Mouse (Mus musculus) forebrain, embryonic 14.5 days (tissue): Measurements from ENCODE around the gene Pcbp3. TPM values are rescaled to one million over a fixed set of nuclear protein-coding genes. Genes with fewer than 3 reads are reported as not detected.

Experiments
- ATAC-seq: fragments of 200-750 bp; cut with Nextera tagmentation; 2 replicates; pipeline ENCODE4 v1.8.0; 2017; ENCODE audit warnings: mild to moderate bottlenecking, moderate library complexity
- DNase-seq: peaks from one replicate; pipeline ENCODE4 v3.0.0-alpha.2; 2015; ENCODE audit warnings: low spot score
- H3K27ac ChIP-seq: fragments of 300-500 bp; sonication (generic); 2 replicates; pipeline ENCODE4 v1.5.1; 2014; ENCODE audit warnings: low read depth, mild to moderate bottlenecking, control low read depth, low read length, moderate library complexity
- H3K27me3 ChIP-seq: fragments of 300-500 bp; sonication (generic); replicated peaks from 2 replicates; pipeline ENCODE4 v1.6.1; 2014; ENCODE audit warnings: low read length, control low read depth, mixed read lengths; ENCODE audit not compliant: control insufficient read depth, insufficient read depth
- H3K36me3 ChIP-seq: fragments of 300-500 bp; sonication (generic); 2 replicates; pipeline ENCODE4 v1.6.1; 2014; ENCODE audit warnings: low read length, control low read depth; ENCODE audit not compliant: control insufficient read depth, insufficient read depth
- H3K4me1 ChIP-seq: fragments of 300-500 bp; sonication (generic); 2 replicates; pipeline ENCODE4 v1.6.1; 2014; ENCODE audit warnings: antibody characterized with exemption, low read length, control low read depth; ENCODE audit not compliant: control insufficient read depth, insufficient read depth
- H3K4me2 ChIP-seq: fragments of 300-500 bp; sonication (generic); 2 replicates; pipeline ENCODE4 v1.6.1; 2014; ENCODE audit warnings: mild to moderate bottlenecking, control low read depth, low read length
- H3K4me3 ChIP-seq: fragments of 300-500 bp; sonication (generic); 2 replicates; pipeline ENCODE4 v1.5.1; 2014; ENCODE audit warnings: low read depth, low read length, control low read depth
- H3K9ac ChIP-seq: fragments of 300-500 bp; sonication (generic); 2 replicates; pipeline ENCODE4 v1.6.1; 2014; ENCODE audit warnings: mild to moderate bottlenecking, low read length, control low read depth, moderate library complexity
- H3K9me3 ChIP-seq: fragments of 300-500 bp; sonication (generic); replicated peaks from 2 replicates; pipeline ENCODE4 v1.6.1; 2016; ENCODE audit warnings: low read length, control low read depth, mixed read lengths; ENCODE audit not compliant: control insufficient read depth
- WGBS: fragments of 180-500 bp; shearing (Covaris S2); extraction: QIAGEN DNeasy Blood & Tissue Kit; methylation state at CpG from one replicate; pipeline ENCODE4 v1.1.7; 2014; 5-methylcytosine and 5-hydroxymethylcytosine counted together
- polyA plus RNA-seq: library from polyadenylated mRNA; unstranded; fragments of >200 nt; fragmentation: Nextera tagmentation; extraction: Ambion mirVana; gene quantifications from 2 replicates; pipeline ENCODE4 v1.2.1, GENCODE M21; 2014

Gene Pcbp3
- polyA plus RNA-seq, 1 experiment from 2014 or later: 30.5 TPM

- H3K27me3 ChIP-seq: no peaks in the 10 kb centered on the region
- DNase-seq (peak; percentile 69), ATAC-seq (peak; percentile 60; the same call in 1 of the 2 replicates)
- H3K9ac ChIP-seq: peak overlapping the region; percentile 25; the same call in 1 of the 2 replicates
- H3K4me2 ChIP-seq: peak overlapping the region; percentile 21; the same call in 1 of the 2 replicates
- WGBS: 16% methylated on average over 17 of the region's 17 CpGs
- no peak overlapping the region for H3K4me3 ChIP-seq
- H3K27ac ChIP-seq: no peak overlapping the region
- H3K36me3 ChIP-seq: no peaks in the 10 kb centered on the region
- H3K4me1 ChIP-seq: 0 out of 2 replicates have a peak, but pooled peaks cover 3% of the 10 kb centered on the region
- no peaks in the 10 kb centered on the region for H3K9me3 ChIP-seq
Measured at GRCm38 (mm10) chr10:76732881-76733676, 228.6 kb downstream of the Pcbp3 start.

DNA sequence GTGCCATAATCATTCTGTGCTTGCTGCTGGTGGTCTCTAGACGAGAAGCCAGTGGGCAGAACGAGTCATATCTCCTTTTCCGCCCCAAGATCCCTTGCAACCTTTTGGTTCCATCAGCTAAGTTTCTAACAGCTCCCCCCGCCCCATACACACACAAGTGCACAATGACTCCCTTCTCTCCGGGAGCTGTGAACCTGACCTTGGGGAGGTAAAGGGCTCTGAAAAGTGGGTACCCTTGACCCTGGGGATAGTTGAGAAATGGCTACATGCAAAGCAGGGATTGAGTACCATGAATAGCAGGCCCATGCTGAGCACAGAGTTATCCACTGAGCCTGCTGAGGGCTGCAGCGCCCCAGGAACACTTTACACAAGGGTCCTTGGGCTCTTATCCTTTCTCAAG lies 229.3 kb downstream of the Pcbp3 start:
- ATAC-seq (no peak), DNase-seq (no peak)
- no peak overlapping the region for H3K4me3 ChIP-seq
- H3K9me3 ChIP-seq: no peaks in the 10 kb centered on the region
- H3K27me3 ChIP-seq: no peaks in the 10 kb centered on the region
- no peak overlapping the region for H3K27ac ChIP-seq
- 0 out of 2 replicates have a peak, but pooled peaks cover 3% of the 10 kb centered on the region for H3K4me1 ChIP-seq
- H3K4me2 ChIP-seq: no peak overlapping the region
- H3K9ac ChIP-seq: no peak overlapping the region
- no peaks in the 10 kb centered on the region for H3K36me3 ChIP-seq
- 77% methylated on average over 6 of the region's 6 CpGs for WGBS

- Histone ChIP-seq H3K36me3 (no peaks in the 10 kb centered on the region), H3K9me3 (no peaks in the 10 kb centered on the region), H3K27ac (no peak overlapping the region), H3K4me2 (no peak overlapping the region), H3K4me1 (0 out of 2 replicates have a peak, but pooled peaks cover 3% of the 10 kb centered on the region), H3K9ac (no peak overlapping the region), H3K27me3 (no peaks in the 10 kb centered on the region), H3K4me3 (no peak overlapping the region)
- 73% methylated on average over 20 of the region's 20 CpGs for WGBS
- ATAC-seq: no peak
- DNase-seq: no peak
Measured at GRCm38 (mm10) chr10:76731621-76732239, 230.0 kb downstream of the Pcbp3 start.

GRCm38 (mm10) chr10:76729631-76730620 lies 231.8 kb downstream of the Pcbp3 start:
- no peak for DNase-seq
- H3K27me3 ChIP-seq: no peaks in the 10 kb centered on the region

DNA sequence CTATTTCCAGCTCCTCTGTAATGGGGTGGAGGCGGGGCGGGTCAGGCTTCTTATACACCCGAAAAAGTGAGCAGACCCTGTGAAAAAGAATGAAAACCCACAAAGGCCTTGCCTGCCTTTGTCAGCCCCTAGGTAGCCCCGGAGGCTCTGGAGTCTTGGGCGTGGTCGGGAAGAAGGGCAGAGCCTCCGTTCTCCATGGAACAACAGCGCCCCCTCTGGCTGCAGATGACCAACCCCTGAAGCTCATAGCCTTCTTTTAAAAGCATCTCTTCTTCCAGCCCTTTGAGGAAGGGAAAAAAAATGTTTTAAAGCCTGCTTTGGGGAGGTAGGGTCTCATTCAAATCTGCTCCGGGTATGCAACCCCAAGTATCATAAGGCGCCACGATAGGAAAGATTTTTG lies 233.3 kb downstream of the Pcbp3 start:
- H3K4me2 ChIP-seq: no peak overlapping the region
- H3K9ac ChIP-seq: no peak overlapping the region
- no peak overlapping the region for H3K27ac ChIP-seq
- 0 out of 2 replicates have a peak, but pooled peaks cover 3% of the 10 kb centered on the region for H3K4me1 ChIP-seq
- H3K27me3 ChIP-seq: no peaks in the 10 kb centered on the region
- 14% methylated on average over 11 of the region's 11 CpGs for WGBS
- DNase-seq (peak; percentile 54), ATAC-seq (no peak)
- no peak overlapping the region for H3K4me3 ChIP-seq
- no peaks in the 10 kb centered on the region for H3K36me3 ChIP-seq
- no peaks in the 10 kb centered on the region for H3K9me3 ChIP-seq

More at GRCm38 (mm10) chr10:76729631-76730620, 231.8 kb downstream of the Pcbp3 start:
- no peaks in the 10 kb centered on the region for H3K9me3 ChIP-seq
- H3K27ac ChIP-seq: no peak overlapping the region
- H3K4me1 ChIP-seq: 0 out of 2 replicates have a peak, but pooled peaks cover 3% of the 10 kb centered on the region
- no peaks in the 10 kb centered on the region for H3K36me3 ChIP-seq
- H3K4me3 ChIP-seq: no peak overlapping the region
- no peak overlapping the region for H3K9ac ChIP-seq
- H3K4me2 ChIP-seq: no peak overlapping the region
- no peak for ATAC-seq
- WGBS: 79% methylated on average over 19 of the region's 19 CpGs

GRCm38 (mm10) chr10:76727301-76727700 lies 234.4 kb downstream of the Pcbp3 start:
- Histone ChIP-seq H3K27ac (no peak overlapping the region), H3K9ac (no peak overlapping the region), H3K4me1 (no peaks in the 10 kb centered on the region), H3K4me2 (no peak overlapping the region), H3K27me3 (no peaks in the 10 kb centered on the region), H3K4me3 (no peak overlapping the region), H3K36me3 (no peaks in the 10 kb centered on the region), H3K9me3 (no peaks in the 10 kb centered on the region)
- WGBS: 85% methylated on average over 7 of the region's 7 CpGs
- DNase-seq: no peak
- no peak for ATAC-seq

DNA sequence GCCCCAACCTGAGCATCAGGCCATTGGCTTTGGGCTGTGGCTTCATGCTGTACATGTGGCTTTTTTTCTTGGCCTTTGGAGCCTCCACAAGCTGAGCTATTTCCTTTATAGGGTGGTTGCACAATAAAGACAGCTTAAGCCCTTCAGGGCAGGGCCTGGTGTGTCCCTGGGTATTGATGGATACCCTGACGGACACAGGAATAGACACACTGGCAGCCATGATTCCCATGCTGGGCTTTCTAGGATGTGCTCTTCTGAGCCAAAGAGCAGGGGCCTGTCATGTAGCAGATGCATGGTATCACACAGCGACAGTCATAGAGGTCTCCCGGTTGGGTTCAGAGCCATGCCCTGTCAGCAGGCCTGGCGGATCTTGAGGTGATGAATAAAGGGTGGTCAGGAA lies 234.8 kb downstream of the Pcbp3 start:
- no peaks in the 10 kb centered on the region for H3K9me3 ChIP-seq
- no peak overlapping the region for H3K4me3 ChIP-seq
- H3K27ac ChIP-seq: no peak overlapping the region
- H3K27me3 ChIP-seq: no peaks in the 10 kb centered on the region
- H3K9ac ChIP-seq: no peak overlapping the region
- 95% methylated on average over 4 of the region's 4 CpGs for WGBS
- no peak overlapping the region for H3K4me2 ChIP-seq
- no peaks in the 10 kb centered on the region for H3K4me1 ChIP-seq
- DNase-seq: no peak
- no peak for ATAC-seq
- H3K36me3 ChIP-seq: no peaks in the 10 kb centered on the region

- H3K4me1 ChIP-seq: no peaks in the 10 kb centered on the region
- H3K9me3 ChIP-seq: no peaks in the 10 kb centered on the region
- DNase-seq (peak; percentile 16), ATAC-seq (no peak)
- no peak within 1 kb of the TSS for H3K27ac ChIP-seq
- H3K9ac ChIP-seq: no peak within 1 kb of the TSS
- H3K4me3 ChIP-seq: no peak within 1 kb of the TSS
- H3K4me2 ChIP-seq: no peak within 1 kb of the TSS
- WGBS: 31% methylated on average over 9 of the region's 9 CpGs
- H3K27me3 ChIP-seq: no peaks in the 10 kb centered on the region
- no peaks in the 10 kb centered on the region for H3K36me3 ChIP-seq
Measured at GRCm38 (mm10) chr10:76725682-76726285, 235.9 kb downstream of the Pcbp3 start, which contains the start of gene Col6a1. TSS of gene Col6a1 (minus strand) at chr10:76726168.
